Mouse (Mus musculus) T-helper 17 cell (primary cell): ENCODE measurements around the gene Reck.

ENCODE experiments used
- in situ Hi-C, 2 experiments: fragments of 300-600 bp; cut with MboI, MseI; formaldehyde crosslinking; loops; 1 replicate in 1 of 2; 2 replicates in 1 of 2; pipeline ENCODE4 v1.15.1; 2025; ENCODE audit warnings: high pct_unique_total_duplicates in 2 of 2

Gene Reck

DNA sequence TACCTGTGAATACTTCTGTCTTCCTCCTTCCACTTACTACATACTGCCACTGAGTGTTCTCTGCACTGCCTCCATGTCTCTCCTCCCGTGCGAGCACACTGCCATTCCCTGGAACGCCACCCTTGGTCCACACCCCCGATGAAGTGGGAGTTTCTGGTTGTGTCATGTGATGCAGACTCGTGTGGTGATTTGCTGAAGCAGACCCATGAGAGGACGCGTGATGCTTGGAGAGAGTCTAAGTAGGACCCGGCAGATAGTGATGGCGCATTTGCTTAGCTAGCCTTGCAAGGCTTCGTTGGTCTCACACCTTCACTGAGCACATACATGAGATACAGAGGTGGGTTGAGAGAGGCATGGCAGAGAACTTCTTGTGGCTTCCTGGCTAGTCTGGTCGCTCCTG is 117.7 kb downstream of the Reck start:
- in situ Hi-C loops = no loop called here

DNA sequence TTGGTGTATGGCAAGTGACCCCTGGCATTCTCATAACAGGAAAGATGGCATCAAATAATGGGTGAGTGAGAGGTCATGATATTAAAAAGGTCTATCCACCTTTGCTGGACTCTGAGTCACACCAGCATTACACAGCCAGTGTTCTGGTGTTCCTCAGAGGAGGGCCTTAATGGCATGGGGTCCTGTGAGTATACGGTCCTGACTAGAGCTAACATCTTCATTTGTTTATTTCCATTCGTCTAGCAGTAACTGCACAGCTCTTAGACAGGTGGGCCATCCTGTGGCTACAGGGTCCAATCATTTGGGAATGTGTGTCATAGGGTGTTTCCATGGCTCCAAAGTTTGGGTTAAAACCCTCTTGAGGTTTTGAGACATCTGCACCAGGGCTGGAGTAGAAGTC is 119.0 kb downstream of the Reck start:
- in situ Hi-C loops = no loop called here
